Mouse (Mus musculus) adipocyte (in vitro differentiated cells): ENCODE data around the gene Psma3.

Experiments used
- DNase-seq: peaks from one replicate; pipeline ENCODE4 v3.0.0-alpha.2; 2016; ENCODE audit warnings: low spot score

The Psma3 gene

GRCm38 (mm10) chr12:70974441-70975266 is at the start of gene Psma3:
Gene Psma3 (plus strand): TSS chr12:70974621.
- peak; percentile 96 for DNase-seq

- no peak for DNase-seq
These were observed 44.6 kb upstream of the Psma3 start for GRCm38 (mm10) chr12:70929781-70930180.

DNA sequence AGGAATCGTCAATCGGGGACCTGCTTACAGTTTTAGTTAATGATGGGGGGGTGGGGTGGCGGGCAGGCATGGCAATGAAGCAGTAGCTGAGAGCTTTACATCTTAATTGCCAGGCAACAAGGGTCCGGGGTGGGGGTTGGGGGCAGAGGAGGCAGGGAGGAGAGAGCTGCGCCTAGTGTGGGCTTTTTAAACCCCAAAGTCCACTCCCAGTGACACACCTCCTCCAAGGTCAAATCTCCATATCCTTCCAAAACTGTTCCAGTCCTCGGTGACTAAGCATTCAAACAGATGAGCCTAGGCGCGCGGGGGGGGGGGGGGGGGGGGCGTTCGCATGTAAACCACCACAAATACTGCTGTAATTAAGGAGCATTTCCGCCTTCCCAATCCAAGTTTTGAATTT is 37.3 kb upstream of the Psma3 start:
- no peak for DNase-seq

DNA sequence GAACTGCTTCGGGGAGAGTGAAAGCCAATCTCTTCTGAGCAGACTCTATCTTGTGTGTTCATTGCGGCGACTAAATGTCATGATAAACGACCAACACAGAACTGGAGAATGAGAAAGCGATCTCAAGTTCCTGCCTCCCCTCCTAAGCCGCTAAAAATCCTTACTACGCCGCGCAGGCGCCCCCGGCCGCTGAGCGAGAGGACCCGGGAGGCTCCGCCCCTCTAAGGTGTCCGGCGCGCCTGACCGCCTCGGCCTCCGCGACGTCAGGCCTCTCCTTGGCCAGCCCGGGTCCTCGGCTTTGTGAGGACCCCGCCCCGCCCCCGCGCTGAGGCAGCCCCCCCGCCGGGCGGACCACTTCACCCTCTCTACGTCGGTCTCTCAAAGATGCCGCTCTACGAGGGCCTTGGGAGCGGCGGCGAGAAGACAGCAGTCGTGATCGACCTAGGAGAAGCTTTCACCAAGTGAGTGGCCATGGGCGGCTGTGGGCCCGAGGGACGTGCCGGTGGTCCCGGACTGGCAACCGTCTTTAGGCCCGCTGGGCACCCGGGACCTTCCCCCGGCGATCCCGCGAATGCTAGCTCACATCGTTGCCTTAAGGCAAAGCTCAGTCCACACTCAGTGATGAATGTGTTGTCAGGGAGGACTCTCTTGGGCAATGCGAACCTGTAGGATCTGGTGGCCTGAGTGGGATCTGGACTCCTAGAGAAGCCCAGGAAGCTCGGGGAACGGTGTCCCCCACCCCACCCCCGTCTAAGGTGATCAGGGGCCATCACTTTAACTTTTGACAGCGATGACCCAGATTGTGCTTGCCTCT is 36.6 kb upstream of the Psma3 start, which contains the start of gene Actr10:
Gene Actr10 (plus strand): TSS at position 287 of the 814 bp plus-strand sequence.
- DNase-seq = peak; percentile 86

GRCm38 (mm10) chr12:70940806-70941205 is 33.6 kb upstream of the Psma3 start:
- no peak for DNase-seq

DNA sequence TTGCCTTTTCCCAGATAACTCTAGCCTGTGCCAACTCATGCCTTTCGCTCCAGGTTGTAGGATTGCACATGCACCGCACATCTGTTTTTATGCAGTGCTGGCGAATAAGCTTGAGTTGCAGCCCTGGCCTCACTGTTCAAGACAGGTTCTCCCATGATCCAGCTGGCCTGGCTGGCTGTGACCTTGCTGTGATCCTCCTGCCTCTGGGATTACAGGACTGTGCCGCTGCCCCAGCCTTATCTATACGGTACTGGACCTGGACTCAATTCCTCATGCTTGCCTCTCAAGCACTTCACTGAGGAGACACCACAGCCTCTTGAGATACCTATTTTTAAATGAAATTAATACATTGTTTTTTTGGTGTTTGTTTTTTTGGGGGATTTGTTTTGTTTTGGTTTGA is 30.2 kb upstream of the Psma3 start:
- DNase-seq = no peak

DNA sequence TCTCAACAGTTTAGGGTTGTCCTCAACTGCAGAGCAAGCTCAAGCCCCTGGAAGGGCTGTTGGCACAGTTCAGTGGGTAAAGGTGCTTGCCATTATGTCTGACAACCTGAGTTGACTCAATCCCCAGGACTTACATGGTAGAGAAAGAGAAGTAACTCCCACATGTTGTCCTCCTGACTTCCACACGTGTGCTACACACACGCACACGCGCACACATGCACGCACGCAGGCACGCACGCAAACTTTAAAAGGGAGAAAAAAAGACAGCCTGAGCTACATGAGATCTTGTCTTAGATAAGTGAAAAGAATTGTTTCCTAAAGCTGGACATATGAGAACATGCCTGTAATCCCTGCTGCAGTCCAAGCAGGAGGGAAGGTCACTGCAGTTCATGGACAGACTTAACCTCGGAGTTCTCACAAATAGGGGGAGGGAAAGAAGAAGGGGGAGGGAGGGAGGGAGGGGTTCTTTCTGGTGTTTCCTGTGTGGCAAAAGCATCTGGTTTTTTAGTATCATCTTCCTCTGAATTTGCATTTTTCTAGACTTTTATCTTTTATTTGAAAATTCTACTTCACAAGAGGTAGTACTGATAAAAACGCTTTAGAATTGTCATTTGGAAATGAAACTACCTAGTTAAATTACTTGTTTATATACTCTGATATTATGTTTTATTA is 27.7 kb upstream of the Psma3 start:
- DNase-seq = no peak

- DNase-seq = no peak
These were observed 15.8 kb upstream of the Psma3 start for GRCm38 (mm10) chr12:70958640-70959039.

DNA sequence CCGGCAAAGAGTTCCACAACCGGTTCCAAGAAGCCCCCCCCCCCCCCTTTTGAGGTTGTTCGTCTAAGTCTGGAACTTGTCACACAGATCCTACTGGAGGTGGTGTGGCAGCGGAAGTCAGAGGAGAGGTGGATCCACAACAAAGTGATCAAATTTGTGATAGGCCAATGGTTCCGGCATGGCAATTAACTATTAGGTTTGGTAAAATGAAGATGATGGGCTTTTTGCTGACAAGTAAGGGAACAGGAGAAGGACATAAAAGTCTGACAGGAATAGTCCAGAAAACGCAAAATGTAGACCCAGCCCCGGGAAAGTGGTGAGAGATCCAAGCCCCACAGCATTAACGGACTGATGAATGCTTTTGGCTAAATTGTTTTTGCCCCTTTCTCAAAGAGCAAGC is 6.8 kb upstream of the Psma3 start:
- no peak for DNase-seq

GRCm38 (mm10) chr12:70968141-70968790 is 6.2 kb upstream of the Psma3 start:
- peak; percentile 66 for DNase-seq

- peak; percentile 96 for DNase-seq
These were observed 5.6 kb upstream of the Psma3 start for GRCm38 (mm10) chr12:70968791-70969307.

DNA sequence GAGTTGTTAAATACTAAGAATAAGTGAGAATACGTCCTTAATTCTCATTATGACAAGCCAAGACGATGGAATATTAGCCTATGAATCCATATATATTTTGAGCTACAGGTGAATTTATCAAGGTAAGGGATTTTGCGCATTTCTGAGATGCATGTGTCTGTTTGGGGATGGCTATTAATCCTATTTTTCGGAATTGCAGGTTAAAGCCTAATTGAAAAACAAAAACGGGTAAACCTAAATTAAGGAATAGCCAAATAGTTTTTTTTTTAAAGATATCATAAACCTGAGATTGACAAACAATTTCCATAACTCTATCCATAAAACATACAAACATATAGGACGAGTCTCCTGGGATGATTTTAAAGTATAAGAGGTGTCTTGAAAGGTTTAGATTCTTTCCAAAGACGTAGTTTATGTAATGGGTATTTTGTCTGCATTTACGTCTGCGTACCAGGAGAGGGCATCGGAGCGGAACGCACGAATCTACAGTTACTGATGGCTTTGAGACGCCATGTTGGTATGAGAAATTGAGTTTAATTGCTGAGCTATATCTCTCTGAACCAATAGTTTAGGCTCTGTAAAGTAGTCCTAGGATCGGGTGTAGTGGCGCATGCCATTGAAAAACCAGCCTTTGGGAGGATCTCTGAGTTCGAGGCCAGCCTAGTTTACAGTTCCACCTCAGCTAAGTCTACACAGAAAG is 4.8 kb upstream of the Psma3 start:
- DNase-seq = peak; percentile 85

DNA sequence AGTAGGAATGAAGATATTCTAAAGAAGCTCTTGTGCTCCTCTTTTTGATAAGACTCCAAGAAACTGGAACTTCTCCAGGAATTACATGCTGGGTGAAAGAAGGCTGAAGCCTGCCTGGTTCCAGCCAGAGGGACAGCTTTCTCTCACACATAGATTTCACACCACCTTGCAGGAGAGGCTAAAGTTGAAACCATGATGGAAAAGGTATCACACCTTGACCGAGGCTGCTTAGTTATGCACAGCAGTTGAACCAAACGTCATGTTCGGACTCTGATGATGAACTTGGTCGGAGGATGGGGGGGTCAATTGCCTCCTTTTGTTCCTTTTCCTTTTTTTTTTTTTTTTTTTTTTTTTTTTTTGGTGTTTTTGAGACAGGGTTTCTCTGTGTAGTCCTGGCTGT is 590 bp upstream of the Psma3 start:
- peak; percentile 25 for DNase-seq

- DNase-seq = peak; percentile 44
These were observed 985 bp downstream of the Psma3 start for GRCm38 (mm10) chr12:70975406-70975805.

GRCm38 (mm10) chr12:70975891-70976290 is 1.5 kb downstream of the Psma3 start:
- peak; percentile 54 for DNase-seq

- DNase-seq = no peak
These were observed 3.9 kb downstream of the Psma3 start for GRCm38 (mm10) chr12:70978345-70978744.

DNA sequence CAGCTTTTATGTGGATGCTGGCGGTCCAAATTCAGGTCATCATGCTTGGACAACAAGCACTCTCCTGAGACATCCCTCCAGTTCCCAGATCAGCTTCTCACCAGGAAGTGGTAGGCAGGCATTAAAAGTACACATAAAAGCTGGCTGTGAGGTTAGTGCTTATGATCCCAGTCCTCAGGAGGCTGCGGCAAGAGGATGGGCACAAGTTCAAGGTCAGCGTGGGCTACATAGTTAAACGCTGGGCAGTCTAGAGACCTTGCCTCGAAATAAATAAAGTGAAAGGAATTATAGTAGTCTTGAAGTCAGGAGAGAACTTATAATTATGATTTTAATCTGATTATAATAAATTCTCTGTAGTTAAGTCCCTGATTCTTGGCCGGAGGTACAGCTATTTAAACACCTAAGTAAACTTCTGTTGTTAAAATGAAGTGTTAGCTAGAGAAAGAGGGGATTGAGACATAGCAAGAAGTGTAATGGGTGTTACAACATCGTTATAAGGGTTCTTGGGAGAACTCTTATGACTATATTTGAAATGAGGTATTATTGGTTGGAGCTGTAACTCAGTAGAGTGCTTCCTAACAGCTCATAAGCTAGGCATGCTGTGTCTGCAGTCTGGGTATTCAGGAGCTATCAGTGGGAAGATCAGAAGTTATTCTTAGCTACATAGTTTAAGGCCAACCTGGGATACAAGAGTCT is 10.6 kb downstream of the Psma3 start:
- DNase-seq = no peak

- DNase-seq = no peak
These were observed 22.8 kb downstream of the Psma3 start for GRCm38 (mm10) chr12:70997225-70997624.

GRCm38 (mm10) chr12:70999423-70999903 is 25.0 kb downstream of the Psma3 start:
- peak; percentile 85 for DNase-seq

DNA sequence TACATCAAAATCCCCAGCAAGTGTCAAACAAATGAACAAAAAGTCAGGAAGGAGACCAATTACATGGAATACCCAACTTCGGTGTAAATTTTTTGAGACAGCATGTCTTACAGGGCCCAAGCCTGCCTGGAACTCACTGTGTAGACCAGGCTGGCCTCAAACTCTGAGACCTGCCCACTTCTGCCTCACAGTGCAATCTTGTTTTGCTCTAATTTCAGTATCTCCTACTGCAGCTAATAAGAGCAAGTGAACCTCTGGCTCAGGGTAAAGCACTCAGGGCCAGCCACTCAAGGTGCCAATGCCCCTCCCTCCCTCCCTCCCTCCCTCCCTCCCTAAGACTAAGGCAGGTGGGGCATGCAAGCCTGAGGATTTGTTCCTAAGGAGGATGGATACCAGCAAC is 25.9 kb downstream of the Psma3 start:
- DNase-seq = no peak
